Mouse (Mus musculus): Measurements from ENCODE around the gene Pfkfb3. TPM values are rescaled to one million over a fixed set of nuclear protein-coding genes. Genes with fewer than 3 reads are reported as not detected.

Gene Pfkfb3
- polyA plus RNA-seq, 1 experiment from 2014 or later: 14.1 TPM

DNA sequence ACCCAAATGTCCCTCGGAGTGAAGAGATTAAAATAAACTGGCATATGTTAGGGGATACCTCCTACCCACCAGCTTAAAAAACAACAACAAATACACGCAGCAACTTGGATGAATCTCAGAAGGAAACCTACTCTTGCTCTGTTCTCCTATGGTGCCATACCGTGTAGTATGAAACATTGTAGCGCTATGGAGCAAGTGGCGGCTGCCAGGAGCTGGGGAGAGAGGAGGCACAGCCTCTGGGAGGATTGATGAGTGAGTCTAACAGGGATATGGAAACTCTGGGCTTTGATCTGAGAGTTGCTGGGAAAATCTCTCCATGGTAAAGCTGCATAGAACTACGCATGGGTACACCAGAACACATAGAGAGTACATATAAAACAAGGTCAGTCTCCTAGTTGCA lies 126.3 kb downstream of the Pfkfb3 start:
- no peak for ATAC-seq (replicated peaks; ENCODE audit: low FRiP score)

GRCm38 (mm10) chr2:11426379-11426778 lies 127.5 kb downstream of the Pfkfb3 start:
- H3K27ac ChIP-seq (ENCODE audit: low read depth, low read length): no peak overlapping the region
- 77% methylated on average over 3 of the region's 3 CpGs for WGBS
- no peak overlapping the region for H3K4me2 ChIP-seq (ENCODE audit: low read depth, low read length, severe bottlenecking)
- no peaks in the 10 kb centered on the region for H3K9me3 ChIP-seq (ENCODE audit: control insufficient read depth, low read length)
- no peak for DNase-seq (ENCODE audit: low spot score)
- H3K36me3 ChIP-seq (ENCODE audit: control insufficient read depth, insufficient read depth, low read length): no peaks in the 10 kb centered on the region
- no peak for ATAC-seq (replicated peaks; ENCODE audit: low FRiP score)
- no peaks in the 10 kb centered on the region for H3K4me1 ChIP-seq (replicated peaks; ENCODE audit: control insufficient read depth, insufficient read depth, low read length)
- no peak overlapping the region for H3K9ac ChIP-seq (ENCODE audit: low read length)
- H3K27me3 ChIP-seq (ENCODE audit: control insufficient read depth, insufficient read depth, low read length): no peaks in the 10 kb centered on the region
- H3K4me3 ChIP-seq (ENCODE audit: low read depth, low read length): no peak overlapping the region

More for the DNA sequence above, 126.3 kb downstream of the Pfkfb3 start:
- H3K27ac ChIP-seq (ENCODE audit: low read depth, low read length): no peak overlapping the region
- no peaks in the 10 kb centered on the region for H3K27me3 ChIP-seq (ENCODE audit: control insufficient read depth, insufficient read depth, low read length)
- no peak overlapping the region for H3K4me2 ChIP-seq (ENCODE audit: low read depth, low read length, severe bottlenecking)
- H3K9ac ChIP-seq (ENCODE audit: low read length): no peak overlapping the region
- no peak for DNase-seq (ENCODE audit: low spot score)
- H3K4me3 ChIP-seq (ENCODE audit: low read depth, low read length): no peak overlapping the region
- no peaks in the 10 kb centered on the region for H3K36me3 ChIP-seq (ENCODE audit: control insufficient read depth, insufficient read depth, low read length)
- H3K9me3 ChIP-seq (ENCODE audit: control insufficient read depth, low read length): no peaks in the 10 kb centered on the region
- WGBS: 89% methylated on average over 6 of the region's 6 CpGs
- no peaks in the 10 kb centered on the region for H3K4me1 ChIP-seq (replicated peaks; ENCODE audit: control insufficient read depth, insufficient read depth, low read length)

DNA sequence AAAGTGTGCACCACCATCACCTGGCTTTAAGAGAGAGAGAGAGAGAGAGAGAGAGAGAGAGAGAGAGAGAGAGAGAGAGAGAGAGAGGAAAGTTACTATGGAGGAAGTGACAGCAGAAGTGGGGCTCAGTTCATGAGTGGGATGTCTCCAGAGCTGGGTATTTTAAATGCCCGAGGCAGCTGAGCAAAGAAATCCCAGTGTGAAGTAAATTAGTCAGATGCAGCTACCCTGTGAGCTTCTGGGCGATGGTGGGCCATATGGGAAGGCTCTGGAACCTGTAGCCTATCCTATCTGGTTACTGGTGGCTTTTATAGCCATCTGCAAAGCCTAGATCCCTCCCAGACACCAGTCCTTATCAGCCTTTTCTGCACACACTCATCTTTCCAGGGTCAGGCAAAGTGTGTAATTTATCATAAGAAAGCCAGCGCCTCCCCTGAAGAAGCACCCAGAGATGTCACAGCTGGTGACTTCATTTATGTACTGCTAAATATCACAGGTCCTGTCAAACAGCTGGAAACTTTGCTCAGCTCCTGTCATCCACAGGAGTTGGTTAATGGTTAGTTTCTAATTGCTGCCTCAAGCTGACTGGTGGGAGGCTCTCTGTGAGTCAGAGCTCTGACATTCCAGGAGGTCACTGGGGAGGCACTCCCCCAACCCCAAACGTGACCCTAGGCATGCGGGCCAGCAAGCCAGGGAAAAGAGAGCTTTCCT lies 128.3 kb downstream of the Pfkfb3 start:
- H3K9me3 ChIP-seq (ENCODE audit: control insufficient read depth, low read length): no peaks in the 10 kb centered on the region
- no peak overlapping the region for H3K4me2 ChIP-seq (ENCODE audit: low read depth, low read length, severe bottlenecking)
- ATAC-seq (replicated peaks; ENCODE audit: low FRiP score) (no peak), DNase-seq (ENCODE audit: low spot score) (no peak)
- WGBS: 49% methylated on average over 5 of the region's 5 CpGs
- no peak overlapping the region for H3K27ac ChIP-seq (ENCODE audit: low read depth, low read length)
- no peak overlapping the region for H3K9ac ChIP-seq (ENCODE audit: low read length)
- no peaks in the 10 kb centered on the region for H3K4me1 ChIP-seq (replicated peaks; ENCODE audit: control insufficient read depth, insufficient read depth, low read length)
- no peak overlapping the region for H3K4me3 ChIP-seq (ENCODE audit: low read depth, low read length)
- H3K27me3 ChIP-seq (ENCODE audit: control insufficient read depth, insufficient read depth, low read length): no peaks in the 10 kb centered on the region
- H3K36me3 ChIP-seq (ENCODE audit: control insufficient read depth, insufficient read depth, low read length): no peaks in the 10 kb centered on the region

GRCm38 (mm10) chr2:11424252-11424651 lies 129.6 kb downstream of the Pfkfb3 start:
- DNase-seq (ENCODE audit: low spot score): peak; percentile 2

GRCm38 (mm10) chr2:11423421-11423820 lies 130.5 kb downstream of the Pfkfb3 start:
- H3K9me3 ChIP-seq (ENCODE audit: control insufficient read depth, low read length): no peaks in the 10 kb centered on the region
- H3K36me3 ChIP-seq (ENCODE audit: control insufficient read depth, insufficient read depth, low read length): no peaks in the 10 kb centered on the region
- no peaks in the 10 kb centered on the region for H3K4me1 ChIP-seq (replicated peaks; ENCODE audit: control insufficient read depth, insufficient read depth, low read length)
- no peak overlapping the region for H3K27ac ChIP-seq (ENCODE audit: low read depth, low read length)
- WGBS: 86% methylated on average over 2 of the region's 2 CpGs
- no peaks in the 10 kb centered on the region for H3K27me3 ChIP-seq (ENCODE audit: control insufficient read depth, insufficient read depth, low read length)
- H3K4me3 ChIP-seq (ENCODE audit: low read depth, low read length): no peak overlapping the region
- no peak for ATAC-seq (replicated peaks; ENCODE audit: low FRiP score)
- no peak overlapping the region for H3K4me2 ChIP-seq (ENCODE audit: low read depth, low read length, severe bottlenecking)
- no peak overlapping the region for H3K9ac ChIP-seq (ENCODE audit: low read length)
- no peak for DNase-seq (ENCODE audit: low spot score)

More at GRCm38 (mm10) chr2:11424252-11424651, 129.6 kb downstream of the Pfkfb3 start:
- no peak overlapping the region for H3K9ac ChIP-seq (ENCODE audit: low read length)
- no peaks in the 10 kb centered on the region for H3K9me3 ChIP-seq (ENCODE audit: control insufficient read depth, low read length)
- 93% methylated on average over 5 of the region's 5 CpGs for WGBS
- H3K27me3 ChIP-seq (ENCODE audit: control insufficient read depth, insufficient read depth, low read length): no peaks in the 10 kb centered on the region
- no peak overlapping the region for H3K4me3 ChIP-seq (ENCODE audit: low read depth, low read length)
- no peak overlapping the region for H3K4me2 ChIP-seq (ENCODE audit: low read depth, low read length, severe bottlenecking)
- no peaks in the 10 kb centered on the region for H3K36me3 ChIP-seq (ENCODE audit: control insufficient read depth, insufficient read depth, low read length)
- ATAC-seq (replicated peaks; ENCODE audit: low FRiP score): no peak
- H3K27ac ChIP-seq (ENCODE audit: low read depth, low read length): no peak overlapping the region
- no peaks in the 10 kb centered on the region for H3K4me1 ChIP-seq (replicated peaks; ENCODE audit: control insufficient read depth, insufficient read depth, low read length)

DNA sequence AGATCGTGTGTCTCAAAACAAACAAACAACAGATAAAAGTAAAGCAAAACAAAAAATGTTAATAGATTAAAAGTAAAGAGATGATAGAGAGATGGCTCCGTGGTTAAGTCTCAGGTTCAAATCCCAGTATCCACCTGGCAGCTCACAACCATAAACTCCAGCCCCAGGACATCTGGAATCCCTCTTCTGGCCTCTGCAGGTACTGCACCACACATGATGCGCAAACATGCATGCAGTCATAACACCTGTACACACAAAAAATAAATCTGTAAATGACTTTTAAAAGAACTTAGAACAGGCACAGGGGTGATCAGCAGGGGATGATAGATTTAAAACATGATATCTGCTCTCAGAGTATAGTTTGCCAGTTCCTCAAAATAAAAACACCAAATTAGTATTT lies 131.5 kb downstream of the Pfkfb3 start:
- Histone ChIP-seq H3K27me3 (ENCODE audit: control insufficient read depth, insufficient read depth, low read length) (no peaks in the 10 kb centered on the region), H3K4me1 (replicated peaks; ENCODE audit: control insufficient read depth, insufficient read depth, low read length) (no peaks in the 10 kb centered on the region), H3K4me3 (ENCODE audit: low read depth, low read length) (no peak overlapping the region), H3K36me3 (ENCODE audit: control insufficient read depth, insufficient read depth, low read length) (no peaks in the 10 kb centered on the region), H3K27ac (ENCODE audit: low read depth, low read length) (no peak overlapping the region), H3K9ac (ENCODE audit: low read length) (no peak overlapping the region), H3K9me3 (ENCODE audit: control insufficient read depth, low read length) (no peaks in the 10 kb centered on the region), H3K4me2 (ENCODE audit: low read depth, low read length, severe bottlenecking) (no peak overlapping the region)
- DNase-seq (ENCODE audit: low spot score): no peak
- 93% methylated on average over 3 of the region's 3 CpGs for WGBS
- no peak for ATAC-seq (replicated peaks; ENCODE audit: low FRiP score)

Other genes starting within 250 kb of the Pfkfb3 start
- gene Rbm17, start 50.1 kb upstream of the Pfkfb3 start, polyA plus RNA-seq (2014; fragmentation: Nextera tagmentation; extraction: Ambion mirVana): 200 and 205 TPM in 2 replicates
- not detected in 2 replicates for gene Gm17490, start 72.2 kb upstream of the Pfkfb3 start, polyA plus RNA-seq (2014; fragmentation: Nextera tagmentation; extraction: Ambion mirVana)
- not detected in 2 replicates for gene Il2ra, start 88.7 kb upstream of the Pfkfb3 start, polyA plus RNA-seq (2014; fragmentation: Nextera tagmentation; extraction: Ambion mirVana)
- gene Il15ra, start 151.2 kb upstream of the Pfkfb3 start, polyA plus RNA-seq (2014; fragmentation: Nextera tagmentation; extraction: Ambion mirVana): 0.13 and 0.25 TPM in 2 replicates
- gene Fbh1, start 223.5 kb upstream of the Pfkfb3 start, polyA plus RNA-seq (2014; fragmentation: Nextera tagmentation; extraction: Ambion mirVana): 122 and 127 TPM in 2 replicates
- gene Ankrd16, start 223.8 kb upstream of the Pfkfb3 start, polyA plus RNA-seq (2014; fragmentation: Nextera tagmentation; extraction: Ambion mirVana): 33.2 and 34.8 TPM in 2 replicates